Mouse (Mus musculus) heart, embryonic 14.5 days (tissue): Measurements from ENCODE around the gene Myh11. TPM values are rescaled to one million over a fixed set of nuclear protein-coding genes. Genes with fewer than 3 reads are reported as not detected.

ENCODE experiments used
- ATAC-seq: fragments of 200-750 bp; cut with Nextera tagmentation; 2 replicates; pipeline ENCODE4 v1.8.0; 2017; ENCODE audit warnings: low read depth, moderate TSS enrichment; ENCODE audit not compliant: insufficient number of reproducible peaks, insufficient read depth, low FRiP score
- H3K27ac ChIP-seq, 2 experiments: fragments of 200-500 bp in 1 of 2; fragments of 300-500 bp in 1 of 2; sonication (generic) in 1 of 2; replicated peaks in 1 of 2; 2 replicates each; pipeline ENCODE4 v1.5.1; 2012 to 2014; ENCODE audit warnings: low read depth in 2 of 2, low read length in 2 of 2, control low read depth in 1 of 2, mild to moderate bottlenecking in 1 of 2, mixed read lengths in 1 of 2; ENCODE audit not compliant: control insufficient read depth in 1 of 2, insufficient read depth in 1 of 2
- H3K27me3 ChIP-seq: fragments of 300-500 bp; sonication (generic); 2 replicates; pipeline ENCODE4 v1.6.1; 2014; ENCODE audit warnings: mild to moderate bottlenecking, low read length, control low read depth; ENCODE audit not compliant: control insufficient read depth, insufficient read depth
- H3K36me3 ChIP-seq: fragments of 300-500 bp; sonication (generic); 2 replicates; pipeline ENCODE4 v1.6.1; 2014; ENCODE audit warnings: mild to moderate bottlenecking, control low read depth, low read length, mixed read lengths; ENCODE audit not compliant: control insufficient read depth, insufficient read depth
- H3K4me1 ChIP-seq, 2 experiments: fragments of 200-500 bp in 1 of 2; fragments of 300-500 bp in 1 of 2; sonication (generic) in 1 of 2; 2 replicates each; pipeline ENCODE4 v1.6.1; 2012 to 2014; ENCODE audit warnings: low read length in 2 of 2, control low read depth in 1 of 2, mixed read lengths in 1 of 2; ENCODE audit not compliant: control insufficient read depth in 2 of 2, insufficient read depth in 2 of 2
- H3K4me2 ChIP-seq: fragments of 300-500 bp; sonication (generic); 2 replicates; pipeline ENCODE4 v1.6.1; 2014; ENCODE audit warnings: mild to moderate bottlenecking, low read length
- H3K4me3 ChIP-seq, 2 experiments: fragments of 200-500 bp in 1 of 2; fragments of 300-500 bp in 1 of 2; sonication (generic) in 1 of 2; 2 replicates each; pipeline ENCODE4 v1.5.1; 2012 to 2014; ENCODE audit warnings: low read length in 2 of 2, mild to moderate bottlenecking in 2 of 2, control low read depth in 1 of 2, low read depth in 1 of 2, moderate library complexity in 1 of 2; ENCODE audit not compliant: control insufficient read depth in 1 of 2, insufficient read depth in 1 of 2
- H3K9ac ChIP-seq: fragments of 300-500 bp; sonication (generic); 2 replicates; pipeline ENCODE4 v1.6.1; 2014; ENCODE audit warnings: mild to moderate bottlenecking, low read length
- H3K9me3 ChIP-seq: fragments of 300-500 bp; sonication (generic); 2 replicates; pipeline ENCODE4 v1.6.1; 2016; ENCODE audit warnings: low read length, control low read depth; ENCODE audit not compliant: control insufficient read depth
- WGBS: fragments of 180-500 bp; shearing (Covaris S2); extraction: QIAGEN DNeasy Blood & Tissue Kit; methylation state at CpG from one replicate; pipeline ENCODE4 v1.1.7; 2014; 5-methylcytosine and 5-hydroxymethylcytosine counted together
- polyA plus RNA-seq: library from polyadenylated mRNA; unstranded; fragments of >200 nt; fragmentation: Nextera tagmentation; extraction: Ambion mirVana; gene quantifications from 2 replicates; pipeline ENCODE4 v1.2.1, GENCODE M21; 2014

Myh11 gene
- polyA plus RNA-seq, 1 experiment from 2014 or later, result 1.9 TPM

DNA sequence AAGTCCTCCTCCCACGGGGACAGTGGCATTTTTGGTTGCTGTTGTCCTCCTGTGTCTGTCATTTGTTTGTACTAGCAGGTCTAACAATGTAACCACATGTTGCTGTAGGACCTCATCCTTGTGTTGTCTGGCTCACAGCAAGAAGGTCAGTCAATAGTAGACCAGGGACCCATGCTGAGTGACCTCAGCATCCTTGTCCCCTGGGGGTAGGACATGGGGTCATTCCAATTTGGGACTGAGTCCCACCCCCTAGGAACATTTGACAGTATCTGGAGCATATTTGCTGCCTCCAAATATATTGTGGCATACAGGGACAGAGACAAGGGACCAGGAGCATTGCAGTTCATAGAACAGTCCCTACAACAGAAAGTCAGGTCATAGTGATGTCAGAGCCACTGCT lies 41.3 kb downstream of the Myh11 start:
- 55% methylated on average over 1 of the region's 1 CpGs for WGBS
- Histone ChIP-seq H3K36me3 (no peaks in the 10 kb centered on the region), H3K9ac (no peak overlapping the region), H3K27me3 (peaks cover 95% of the 10 kb centered on the region), H3K4me1 (peaks cover 0 to 2% of the 10 kb centered on the region in 2 experiments; a peak in 1 of 4 replicates), H3K4me2 (no peak overlapping the region), H3K4me3 (no peak overlapping the region), H3K9me3 (no peaks in the 10 kb centered on the region), H3K27ac (no peak overlapping the region)
- ATAC-seq, result no peak

- ATAC-seq, result no peak
- no peaks in the 10 kb centered on the region for H3K36me3 ChIP-seq
- WGBS, result 42% methylated on average over 2 of the region's 2 CpGs
- H3K4me2 ChIP-seq, result no peak overlapping the region
- H3K27ac ChIP-seq, result no peak overlapping the region
- no peak overlapping the region for H3K9ac ChIP-seq
- no peaks in the 10 kb centered on the region; the same call in 1 of the 2 replicates for H3K9me3 ChIP-seq
- no peak overlapping the region for H3K4me3 ChIP-seq
- peaks cover 86% of the 10 kb centered on the region for H3K27me3 ChIP-seq
- 0 out of 4 replicates have a peak, but pooled peaks cover 0 to 4% of the 10 kb centered on the region in 2 experiments for H3K4me1 ChIP-seq
Observed at GRCm38 (mm10) chr16:14242553-14242952, 48.6 kb downstream of the Myh11 start.

DNA sequence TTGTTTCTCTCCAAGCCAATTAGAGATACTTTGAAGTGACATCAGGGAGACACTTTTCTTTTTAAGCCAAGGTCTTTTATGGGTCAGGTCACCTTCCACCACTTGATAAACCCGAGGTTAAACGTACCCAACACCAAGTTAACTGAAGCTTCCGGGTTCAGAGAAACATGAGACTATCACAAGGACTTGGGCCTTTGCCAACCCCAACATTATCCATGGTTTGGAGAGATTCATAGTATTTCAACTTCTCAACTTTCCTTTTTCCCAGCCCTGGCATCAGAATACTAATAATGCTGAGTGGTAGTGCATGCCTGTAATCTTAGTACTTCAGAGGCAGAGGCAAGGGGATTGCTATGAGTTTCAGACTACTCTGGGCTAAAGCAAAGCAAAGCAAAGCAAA lies 49.1 kb downstream of the Myh11 start:
- H3K4me1 ChIP-seq, result 0 out of 4 replicates have a peak, but pooled peaks cover 0 to 4% of the 10 kb centered on the region in 2 experiments
- 61% methylated on average over 3 of the region's 3 CpGs for WGBS
- H3K36me3 ChIP-seq, result no peaks in the 10 kb centered on the region
- no peak overlapping the region for H3K4me2 ChIP-seq
- no peak overlapping the region for H3K4me3 ChIP-seq
- H3K9ac ChIP-seq, result no peak overlapping the region
- H3K27me3 ChIP-seq, result peaks cover 84% of the 10 kb centered on the region
- ATAC-seq, result no peak
- no peak overlapping the region for H3K27ac ChIP-seq
- H3K9me3 ChIP-seq, result no peaks in the 10 kb centered on the region; the same call in 1 of the 2 replicates

DNA sequence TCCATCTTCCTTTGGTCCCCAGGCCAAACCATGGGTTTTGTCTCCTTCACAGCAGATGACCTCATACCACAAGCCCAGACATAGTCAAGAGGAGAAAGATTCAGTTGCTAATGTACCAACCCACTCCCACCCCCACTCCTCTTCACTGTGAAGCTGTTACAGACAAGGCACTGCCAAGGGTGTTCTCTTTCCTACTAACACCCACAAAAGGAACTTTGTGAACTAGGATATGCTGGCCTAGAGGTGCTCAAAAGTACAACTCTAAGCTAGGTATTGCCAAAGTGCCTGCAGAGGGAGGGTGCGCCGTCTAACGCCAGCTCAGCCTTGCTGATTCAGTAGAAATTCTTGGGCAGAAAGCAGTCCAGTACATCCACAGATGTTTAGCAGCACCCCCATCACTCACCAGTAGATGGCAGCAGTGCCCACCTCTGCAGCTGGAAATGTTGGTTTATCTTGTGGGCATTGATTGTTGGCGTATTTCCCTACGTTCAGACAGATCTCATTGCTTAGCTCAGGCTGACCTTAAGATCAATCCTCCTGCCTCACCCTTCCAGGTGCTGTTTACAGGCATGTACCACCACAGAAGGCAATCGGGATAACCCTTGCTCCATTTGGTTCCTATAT lies 54.0 kb downstream of the Myh11 start:
- Histone ChIP-seq H3K4me3 (no peak overlapping the region), H3K4me2 (no peak overlapping the region), H3K27ac (no peak overlapping the region), H3K9ac (no peak overlapping the region), H3K27me3 (peaks cover 81% of the 10 kb centered on the region), H3K36me3 (no peaks in the 10 kb centered on the region), H3K9me3 (no peaks in the 10 kb centered on the region; the same call in 1 of the 2 replicates), H3K4me1 (0 out of 4 replicates have a peak, but pooled peaks cover 0 to under 1% of the 10 kb centered on the region in 2 experiments)
- WGBS, result 24% methylated on average over 6 of the region's 6 CpGs
- no peak for ATAC-seq

DNA sequence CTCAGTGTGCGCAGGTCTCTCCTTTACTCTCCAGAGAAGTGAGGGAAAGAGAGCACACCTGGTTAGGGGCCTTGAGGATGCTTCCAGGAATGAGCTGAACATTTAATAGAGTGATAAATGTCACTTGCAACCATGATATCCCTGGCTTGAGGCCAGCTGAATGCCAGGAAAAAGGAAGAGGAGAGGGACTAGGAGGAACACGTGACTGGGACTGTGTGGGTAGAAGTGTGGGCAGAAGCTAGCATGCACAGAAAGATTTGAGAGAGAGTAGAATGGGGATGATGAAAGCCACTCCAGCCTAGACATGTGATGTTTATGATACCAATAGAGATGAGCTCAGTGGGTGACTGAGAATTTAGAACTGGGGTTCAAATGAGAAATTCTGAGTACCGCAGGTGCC lies 76.0 kb downstream of the Myh11 start:
- H3K4me2 ChIP-seq, result no peak overlapping the region
- no peaks in the 10 kb centered on the region for H3K9me3 ChIP-seq
- WGBS, result 78% methylated on average over 3 of the region's 3 CpGs
- H3K9ac ChIP-seq, result no peak overlapping the region
- no peaks in the 10 kb centered on the region for H3K36me3 ChIP-seq
- no peaks in the 10 kb centered on the region for H3K27me3 ChIP-seq
- ATAC-seq, result no peak
- H3K4me1 ChIP-seq, result no peaks in the 10 kb centered on the region
- no peak overlapping the region for H3K27ac ChIP-seq
- no peak overlapping the region for H3K4me3 ChIP-seq

GRCm38 (mm10) chr16:14198798-14199197 lies 92.4 kb downstream of the Myh11 start:
- ATAC-seq, result no peak
- H3K36me3 ChIP-seq, result no peaks in the 10 kb centered on the region
- H3K4me3 ChIP-seq, result no peak overlapping the region
- H3K27me3 ChIP-seq, result no peaks in the 10 kb centered on the region
- H3K9ac ChIP-seq, result no peak overlapping the region
- WGBS, result 63% methylated on average over 4 of the region's 4 CpGs
- no peak overlapping the region for H3K4me2 ChIP-seq
- H3K27ac ChIP-seq, result no peak overlapping the region
- no peaks in the 10 kb centered on the region for H3K9me3 ChIP-seq
- H3K4me1 ChIP-seq, result no peaks in the 10 kb centered on the region

- Histone ChIP-seq H3K9ac (no peak overlapping the region), H3K27ac (no peak overlapping the region), H3K9me3 (no peaks in the 10 kb centered on the region), H3K36me3 (peaks cover 30% of the 10 kb centered on the region), H3K4me2 (no peak overlapping the region), H3K4me1 (no peaks in the 10 kb centered on the region), H3K4me3 (no peak overlapping the region), H3K27me3 (no peaks in the 10 kb centered on the region)
- WGBS, result 10% methylated on average over 1 of the region's 1 CpGs
- ATAC-seq, result no peak
Observed at GRCm38 (mm10) chr16:14195427-14195826, 95.7 kb downstream of the Myh11 start.
